Mouse (Mus musculus): ENCODE results near the gene Trap1. TPM values are rescaled to one million over a fixed set of nuclear protein-coding genes. Genes with fewer than 3 reads are reported as not detected.

Gene Trap1
- polyA plus RNA-seq (2012; rRNA removed; ENCODE audit: low replicate concordance): 141 and 173 TPM in 2 replicates

DNA sequence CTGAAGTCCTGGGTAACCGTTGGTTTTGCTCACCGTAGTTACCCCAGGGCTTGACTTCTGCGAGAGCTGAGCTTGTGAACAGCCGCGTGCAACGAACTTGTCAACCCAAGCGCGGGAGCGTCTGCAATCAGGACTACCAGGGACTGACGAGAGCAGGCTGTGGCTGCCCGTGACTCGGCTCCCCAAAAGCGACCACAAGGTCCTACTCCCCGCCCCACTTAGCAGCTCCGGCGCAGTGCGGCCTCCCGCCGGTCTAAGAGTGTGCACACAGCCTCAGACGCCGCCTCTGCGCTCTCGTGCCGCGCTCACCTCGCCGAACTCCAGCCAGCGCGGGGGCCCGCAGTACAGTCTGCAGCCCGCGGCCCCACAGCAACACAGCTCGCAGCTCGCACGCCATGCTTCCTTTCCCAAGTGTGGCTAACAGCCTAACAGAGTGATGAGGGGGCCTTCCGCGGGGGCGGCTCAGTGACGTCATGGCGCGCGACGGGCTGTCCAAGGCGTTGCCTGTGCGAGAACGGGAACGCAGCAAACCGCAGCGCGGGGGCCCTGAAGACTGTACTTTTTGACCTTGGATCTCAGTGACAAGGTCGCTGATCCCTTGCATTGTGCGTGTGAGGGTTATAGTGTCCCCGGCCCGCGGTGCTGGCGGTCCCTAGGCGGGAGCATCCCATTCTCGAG, at the start of gene Trap1:
Gene Trap1 (minus strand): TSS at position 444 of the 678 bp plus-strand sequence.

DNA sequence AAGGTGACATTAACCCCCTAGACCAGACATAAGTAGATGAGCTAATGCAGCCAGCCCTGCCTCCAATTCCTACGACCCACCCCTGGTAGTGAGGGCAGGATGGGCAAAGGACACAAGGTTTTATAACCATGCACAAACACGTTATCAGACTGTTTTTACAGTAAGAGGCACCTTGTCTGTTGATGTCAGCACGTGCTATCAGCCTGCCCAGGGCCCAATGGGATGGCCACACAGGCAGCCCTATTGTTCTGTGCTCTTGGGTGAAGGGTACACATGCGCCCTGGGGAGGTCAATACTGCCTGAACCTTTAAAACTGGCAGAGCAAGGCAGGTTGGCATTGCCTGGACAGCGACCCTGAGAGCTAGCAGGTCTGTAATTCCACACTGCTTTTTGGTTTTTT, 40.8 kb downstream of the Trap1 start, which contains the start of gene Dnase1:
Gene Dnase1 (plus strand): TSS at position 136 of the 400 bp plus-strand sequence.

DNA sequence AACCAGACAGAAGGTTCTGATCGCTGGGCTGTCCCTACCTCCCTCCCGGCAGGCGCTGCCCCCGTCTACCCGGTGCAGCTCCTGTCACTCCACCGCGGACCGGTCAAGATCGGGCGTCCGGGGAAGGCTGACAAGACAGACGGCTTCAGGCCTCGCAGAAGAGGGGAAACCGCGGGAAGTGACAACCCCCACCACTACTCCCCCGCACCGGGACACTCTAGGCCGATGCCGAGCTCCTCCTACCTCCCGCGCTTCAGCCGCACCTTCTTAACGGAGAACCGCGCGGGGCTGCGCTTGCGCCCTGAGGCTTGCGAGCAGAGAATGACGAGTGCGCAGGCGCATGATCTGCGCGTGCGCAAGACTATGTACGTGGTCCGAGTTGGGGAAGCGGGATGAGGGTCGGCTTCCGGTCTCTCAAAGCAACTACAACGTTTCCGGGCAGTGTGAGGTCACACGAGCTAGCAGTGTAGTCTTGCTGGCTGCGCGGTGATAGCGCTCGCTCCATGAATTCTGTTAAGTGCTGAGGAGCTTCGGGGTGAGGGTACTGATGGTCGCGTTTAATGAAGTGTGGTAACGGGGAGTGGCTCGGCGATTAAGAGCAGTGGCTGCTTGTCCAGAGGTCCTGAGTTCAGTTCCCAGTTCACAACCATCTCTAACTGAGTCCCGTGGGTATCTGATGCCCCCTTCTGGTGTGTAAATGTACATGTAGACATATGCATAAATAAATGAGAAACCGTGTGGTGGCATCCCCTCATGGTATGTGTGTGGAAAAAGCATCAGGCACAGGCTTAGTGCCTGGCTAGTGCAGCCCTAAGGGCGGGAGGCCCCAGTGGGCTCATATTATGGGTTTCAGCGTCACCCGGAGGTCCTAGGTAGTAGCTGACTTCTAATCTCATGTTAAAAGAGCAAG, 73.9 kb downstream of the Trap1 start, which contains the start of gene Slx4:
Gene Slx4 (minus strand): TSS at position 282 of the 910 bp plus-strand sequence.

Other genes with a start within 250 kb of the Trap1 start
- not detected in 2 replicates for gene Olfr15, start 246.9 kb downstream of the Trap1 start, polyA plus RNA-seq (2012; rRNA removed; ENCODE audit: low replicate concordance)
- 1.7 TPM in 2 replicates for gene Zfp174, start 230.6 kb downstream of the Trap1 start, polyA plus RNA-seq (2012; rRNA removed; ENCODE audit: low replicate concordance)
- 74.6 and 92.9 TPM in 2 replicates for gene Naa60, start 205.5 kb downstream of the Trap1 start, polyA plus RNA-seq (2012; rRNA removed; ENCODE audit: low replicate concordance)
- gene Zfp597, start 193.3 kb downstream of the Trap1 start, polyA plus RNA-seq (2012; rRNA removed; ENCODE audit: low replicate concordance): 2.4 and 3.6 TPM in 2 replicates
- gene Gm20695, start 193.2 kb downstream of the Trap1 start, polyA plus RNA-seq (2012; rRNA removed; ENCODE audit: low replicate concordance): 0.29 TPM in 1 of 2 replicates, not detected in the other
- gene 1700037C18Rik, start 169.1 kb downstream of the Trap1 start, polyA plus RNA-seq (2012; rRNA removed; ENCODE audit: low replicate concordance): 7.1 and 7.5 TPM in 2 replicates
- gene Cluap1, start 169.0 kb downstream of the Trap1 start, polyA plus RNA-seq (2012; rRNA removed; ENCODE audit: low replicate concordance): 3.5 and 9.6 TPM in 2 replicates
- gene Nlrc3, start 101.2 kb downstream of the Trap1 start, polyA plus RNA-seq (2012; rRNA removed; ENCODE audit: low replicate concordance): 2.2 and 4.0 TPM in 2 replicates
- gene Slx4, start 74.1 kb downstream of the Trap1 start, polyA plus RNA-seq (2012; rRNA removed; ENCODE audit: low replicate concordance): 12.5 and 29.1 TPM in 2 replicates
- 0.06 TPM in 2 replicates for gene Dnase1, start 40.9 kb downstream of the Trap1 start, polyA plus RNA-seq (2012; rRNA removed; ENCODE audit: low replicate concordance)
- 12.6 and 56.5 TPM in 2 replicates for gene Crebbp, start 136.2 kb upstream of the Trap1 start, polyA plus RNA-seq (2012; rRNA removed; ENCODE audit: low replicate concordance)

Measured in subcutaneous adipose tissue, adult 2 months (tissue).